Mouse (Mus musculus) adrenal gland, adult 8-10 months (tissue): ENCODE results near the gene Ryr1. TPM values are rescaled to one million over a fixed set of nuclear protein-coding genes. Genes with fewer than 3 reads are reported as not detected.
"Not testable (repeated sequence)": the region's sequence is repeated elsewhere in the genome, so short reads cannot be mapped to it uniquely, and the experiment has no call there.

Experiments used
- DNase-seq: peaks from one replicate; pipeline ENCODE4 v3.0.0; 2022
- total RNA-seq, 4 experiments: library from RNA; stranded (reverse); gene quantifications; 2 replicates each; pipeline ENCODE4 v1.2.4; 2022

Ryr1 gene
- total RNA-seq, 4 experiments from 2014 or later = 0.17 to 0.25 (median 0.22) TPM

DNA sequence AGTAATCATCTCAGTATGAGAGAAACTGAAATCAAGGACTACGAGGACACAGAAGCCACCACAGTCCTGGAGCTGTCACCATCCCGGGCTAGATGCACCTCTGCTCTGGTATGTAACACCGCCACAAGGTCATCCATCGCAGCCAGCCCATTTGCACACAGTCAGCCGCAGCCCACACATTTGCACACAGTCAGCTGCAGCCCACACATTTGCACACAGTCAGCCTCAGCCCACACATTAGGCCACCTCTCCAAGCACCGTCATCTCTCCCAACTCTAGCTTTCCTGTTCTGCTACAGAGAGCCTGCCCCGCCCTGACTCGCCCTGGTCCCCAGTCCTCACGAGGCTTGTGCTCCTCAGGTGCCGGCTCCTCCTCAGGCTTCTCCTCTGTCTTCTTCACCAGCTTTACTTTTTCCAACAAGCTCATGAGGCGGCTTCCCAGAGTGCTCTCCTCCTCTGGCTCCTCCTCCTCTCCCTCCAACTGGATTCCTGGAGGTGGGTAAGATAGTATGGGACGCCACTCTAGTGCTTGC is 45.5 kb downstream of the Ryr1 start:
- DNase-seq = no peak

GRCm38 (mm10) chr7:29076977-29077376 is 48.0 kb downstream of the Ryr1 start:
- no peak for DNase-seq

DNA sequence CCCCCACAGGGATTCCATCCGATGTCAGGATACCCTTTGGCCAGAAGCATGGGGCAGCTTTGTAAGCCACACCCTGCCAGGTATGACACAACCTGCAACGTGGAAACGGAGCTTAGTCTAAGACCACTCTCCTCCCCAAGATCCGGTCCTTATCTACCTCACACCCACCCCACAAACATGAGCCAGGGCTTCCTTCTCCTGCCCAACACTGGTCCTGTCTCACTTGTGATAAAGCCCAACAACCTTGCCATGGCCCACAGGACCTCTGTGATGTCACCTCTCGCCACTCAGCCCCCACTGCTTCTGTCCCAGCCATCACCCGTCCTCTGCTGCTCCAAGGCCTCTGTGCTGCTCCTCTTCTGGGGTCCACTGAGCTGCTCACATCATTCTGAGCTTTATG is 49.8 kb downstream of the Ryr1 start:
- no peak for DNase-seq

DNA sequence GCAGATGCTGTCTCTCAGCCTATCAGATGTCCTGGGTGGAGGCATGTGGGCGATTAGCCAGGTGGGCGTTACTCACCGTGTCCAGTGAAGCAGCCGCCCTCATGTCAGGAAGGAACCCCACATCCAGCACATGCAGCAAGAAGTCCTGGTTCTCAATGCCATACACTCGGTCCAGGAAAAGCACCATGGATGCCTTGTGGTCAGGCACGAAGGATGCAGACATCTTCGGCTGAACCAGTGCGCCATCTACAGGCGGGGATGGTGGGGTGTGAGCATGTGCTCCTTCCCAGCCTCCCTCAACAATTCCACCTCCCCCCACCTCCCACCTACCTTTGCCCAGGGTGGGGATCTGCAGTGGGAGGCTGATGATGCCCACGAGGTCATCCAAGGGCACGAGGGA is 52.3 kb downstream of the Ryr1 start:
- no peak for DNase-seq

DNA sequence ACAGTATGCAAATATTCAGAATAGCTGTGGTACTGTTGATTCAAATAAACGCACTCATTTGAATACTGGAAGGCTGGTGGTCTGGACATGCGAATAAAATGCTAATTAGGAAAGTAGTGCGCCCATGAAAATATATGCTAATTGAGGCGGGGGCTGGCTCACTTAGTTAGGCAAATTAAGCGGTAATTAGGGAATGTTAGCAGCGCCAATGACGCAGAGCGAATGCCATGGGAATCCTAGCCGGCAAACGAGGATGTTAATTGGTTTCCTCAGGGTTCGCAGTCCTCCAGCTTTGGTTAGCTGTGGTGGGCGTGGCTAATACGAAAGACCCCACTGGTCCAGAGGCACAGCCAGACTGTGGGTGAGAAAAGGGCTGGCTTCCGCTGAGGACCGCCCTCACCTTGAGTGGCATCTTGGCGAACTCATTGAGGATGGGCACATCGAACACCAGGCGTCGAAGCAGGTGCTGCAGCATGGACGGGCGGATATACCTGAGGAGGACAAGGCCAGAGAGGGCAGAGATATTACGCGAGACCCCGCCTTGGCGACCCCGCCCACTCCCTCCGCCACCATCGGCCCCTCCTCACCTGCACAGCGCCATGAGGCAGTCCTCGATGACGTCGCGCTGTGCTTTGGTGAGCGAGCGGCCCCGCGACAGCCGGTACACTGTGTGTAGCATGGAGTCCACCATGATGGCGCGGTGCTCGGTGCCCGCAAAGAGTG is 53.6 kb downstream of the Ryr1 start:
- no peak for DNase-seq

DNA sequence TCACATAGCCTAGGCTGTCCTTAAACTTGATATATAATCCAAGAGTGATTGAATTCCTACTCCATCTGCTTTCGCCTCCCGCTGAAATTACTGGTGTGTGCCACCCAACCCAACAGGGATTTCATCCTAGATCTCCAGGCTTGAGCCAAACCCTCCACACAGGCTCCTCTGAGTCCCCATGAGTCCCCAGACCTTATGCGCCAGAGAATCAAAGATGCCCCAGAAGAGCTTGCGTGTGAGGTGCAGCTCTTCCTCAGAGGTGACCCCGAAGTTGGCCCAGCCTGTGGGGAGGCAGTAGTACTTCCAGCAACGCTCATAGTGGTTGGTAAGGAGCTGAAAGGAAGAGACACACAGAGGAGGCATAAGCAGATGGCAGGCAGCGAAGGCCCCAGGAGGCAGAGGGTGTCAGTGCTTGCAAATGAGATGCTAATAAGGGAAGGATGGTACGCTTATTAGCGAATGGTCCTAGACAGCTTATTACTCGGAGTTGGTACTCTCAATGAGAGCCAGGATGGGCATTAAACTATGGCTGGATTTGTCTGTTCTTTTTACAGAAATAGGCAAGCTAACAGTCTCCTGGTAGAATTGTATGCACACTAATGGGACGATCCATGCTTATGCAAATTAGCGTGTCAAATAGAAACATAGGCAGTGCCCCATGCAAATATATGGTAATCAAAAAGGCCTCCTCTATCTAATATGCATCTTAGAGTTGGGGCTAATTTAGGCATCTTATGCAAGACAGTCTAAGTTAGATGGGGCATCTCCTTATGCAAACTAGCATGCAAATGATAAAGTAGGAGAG is 54.4 kb downstream of the Ryr1 start:
- no peak for DNase-seq

GRCm38 (mm10) chr7:29067758-29068157 is 57.2 kb downstream of the Ryr1 start:
- DNase-seq = no peak

- not testable (repeated sequence) for DNase-seq
Measured at GRCm38 (mm10) chr7:29063476-29063875, 61.5 kb downstream of the Ryr1 start.

- no peak for DNase-seq
Measured at GRCm38 (mm10) chr7:29061522-29062037, 63.4 kb downstream of the Ryr1 start.

DNA sequence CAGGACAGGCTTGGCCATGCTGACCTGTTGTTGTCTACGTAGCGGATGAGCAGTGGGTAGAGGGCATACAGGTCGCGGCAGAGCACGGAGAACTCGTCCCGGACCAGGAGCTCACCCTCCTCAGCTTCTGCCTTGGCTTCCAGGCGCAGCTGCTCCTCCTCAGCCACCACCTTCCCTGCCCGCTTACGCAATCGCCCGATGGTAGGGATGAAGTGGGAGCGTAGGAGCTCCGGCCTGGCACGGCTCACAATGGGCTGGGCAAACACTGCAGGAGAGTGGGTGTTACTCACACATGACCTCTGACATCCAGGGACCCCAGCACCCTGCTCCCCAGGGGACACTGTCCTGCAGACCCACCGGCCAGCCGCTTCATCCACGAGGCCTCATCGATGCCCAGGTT is 65.5 kb downstream of the Ryr1 start:
- no peak for DNase-seq

GRCm38 (mm10) chr7:29052821-29053220 is 72.2 kb downstream of the Ryr1 start:
- DNase-seq = no peak

DNA sequence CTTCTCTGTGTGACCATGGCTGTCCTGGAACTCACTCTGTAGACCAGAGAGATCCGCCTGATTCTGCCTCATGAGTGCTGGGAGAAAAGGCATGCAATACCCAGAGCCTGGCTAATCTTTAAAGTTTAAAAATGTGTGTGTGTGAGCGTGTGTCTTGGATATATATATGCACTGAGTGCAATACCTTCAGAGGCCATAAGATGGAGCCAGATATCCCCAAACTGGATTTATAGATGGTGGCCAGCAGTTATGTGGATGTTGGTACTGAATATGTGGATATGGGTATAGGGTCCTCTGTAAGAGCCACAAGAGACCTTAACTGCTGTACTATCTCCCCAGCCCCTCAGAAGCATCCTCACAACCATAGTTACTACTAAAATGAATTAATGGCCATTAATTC is 74.2 kb downstream of the Ryr1 start:
- DNase-seq = no peak

DNA sequence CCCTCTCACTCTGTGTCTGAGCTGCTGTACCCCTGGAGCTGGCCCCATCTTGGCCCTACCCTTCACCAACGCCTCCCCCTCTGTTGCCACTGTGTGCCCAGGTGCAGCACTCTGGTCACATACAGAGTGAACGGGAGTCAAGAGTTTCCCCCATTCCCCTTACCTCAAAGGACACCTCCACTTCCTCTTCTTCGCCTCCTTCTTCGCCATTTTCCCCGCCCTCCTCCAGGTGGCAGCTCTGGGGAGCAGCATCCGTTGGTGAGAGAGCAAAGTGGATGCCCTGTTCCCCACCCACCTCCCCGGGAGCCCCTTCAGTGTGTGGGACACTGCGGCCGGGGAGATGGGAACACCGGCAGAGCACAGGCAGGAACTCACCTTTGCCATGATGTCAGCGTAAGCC is 76.4 kb downstream of the Ryr1 start:
- DNase-seq = no peak

GRCm38 (mm10) chr7:29048070-29048469 is 76.9 kb downstream of the Ryr1 start:
- DNase-seq = no peak

DNA sequence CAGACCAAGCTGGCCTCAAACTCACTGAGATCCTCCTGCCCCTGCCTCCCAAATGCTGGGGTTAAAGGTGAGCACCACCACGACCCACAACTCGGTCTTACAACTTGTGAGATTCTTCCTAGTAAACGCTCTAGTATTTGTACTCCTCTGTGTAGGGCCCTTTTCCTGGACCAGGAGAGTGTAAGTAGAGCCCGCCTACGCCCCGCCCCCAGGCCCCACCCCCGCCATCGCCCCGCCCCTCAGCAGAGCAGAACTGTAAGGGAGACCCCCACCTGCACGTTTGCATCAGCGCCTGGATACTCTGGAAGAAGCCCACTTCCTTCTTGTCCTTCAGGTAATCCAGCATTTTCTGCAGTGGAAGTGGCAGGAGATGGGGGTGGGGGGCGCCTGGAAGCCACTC is 78.4 kb downstream of the Ryr1 start:
- no peak for DNase-seq

DNA sequence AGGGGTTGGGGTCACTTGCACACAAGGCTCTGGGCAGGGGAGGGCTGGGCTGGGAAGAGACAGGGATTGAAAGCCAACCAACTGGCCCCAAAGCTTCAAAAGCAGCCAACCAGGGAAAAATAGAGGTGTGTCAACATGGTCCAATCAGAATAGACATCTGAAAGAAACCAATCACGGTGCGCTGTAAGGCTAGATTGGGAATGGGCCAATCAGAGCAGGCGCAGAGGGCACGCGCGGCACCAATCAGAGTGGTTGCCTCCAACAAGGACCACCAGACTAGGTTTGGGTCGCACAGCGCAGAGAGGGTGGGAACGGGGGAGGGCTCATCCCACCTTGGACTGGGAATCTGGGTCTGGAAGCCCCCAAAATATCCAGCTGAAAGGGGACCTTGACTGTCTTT is 80.7 kb downstream of the Ryr1 start:
- no peak for DNase-seq

GRCm38 (mm10) chr7:29043674-29044057 is 81.3 kb downstream of the Ryr1 start:
- DNase-seq = no peak

DNA sequence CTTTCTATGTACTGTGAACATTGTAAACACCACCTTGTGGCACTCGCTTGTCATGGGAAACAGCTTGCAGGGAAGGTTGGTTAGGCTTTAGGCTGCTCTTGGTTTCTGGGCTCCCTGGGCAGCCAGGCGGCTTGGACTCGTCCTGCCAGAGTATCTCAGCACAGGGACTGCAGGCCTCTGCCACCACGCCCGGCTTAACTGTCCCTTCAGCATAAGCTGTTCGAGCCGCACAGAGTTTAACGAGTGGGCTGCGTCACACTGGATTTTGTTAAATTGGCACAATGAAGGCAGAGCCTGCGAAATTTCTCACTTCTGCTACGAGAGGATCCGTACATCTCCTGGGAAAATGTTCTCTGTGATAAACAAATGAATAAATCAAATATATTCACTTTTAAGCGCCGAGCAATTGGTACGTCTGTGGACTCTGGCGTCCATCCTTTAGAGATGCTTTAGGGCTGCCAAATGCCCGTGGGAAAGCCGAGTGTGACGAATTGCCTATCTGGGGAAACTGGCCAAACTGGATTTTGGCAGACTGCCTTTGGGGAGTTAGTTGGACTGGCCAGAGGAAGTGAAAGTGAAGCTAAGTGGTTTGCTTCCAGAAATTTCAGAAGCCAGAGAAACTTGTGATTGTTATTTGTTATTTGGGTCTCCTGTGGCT is 81.8 kb downstream of the Ryr1 start:
- DNase-seq = peak; percentile 60

DNA sequence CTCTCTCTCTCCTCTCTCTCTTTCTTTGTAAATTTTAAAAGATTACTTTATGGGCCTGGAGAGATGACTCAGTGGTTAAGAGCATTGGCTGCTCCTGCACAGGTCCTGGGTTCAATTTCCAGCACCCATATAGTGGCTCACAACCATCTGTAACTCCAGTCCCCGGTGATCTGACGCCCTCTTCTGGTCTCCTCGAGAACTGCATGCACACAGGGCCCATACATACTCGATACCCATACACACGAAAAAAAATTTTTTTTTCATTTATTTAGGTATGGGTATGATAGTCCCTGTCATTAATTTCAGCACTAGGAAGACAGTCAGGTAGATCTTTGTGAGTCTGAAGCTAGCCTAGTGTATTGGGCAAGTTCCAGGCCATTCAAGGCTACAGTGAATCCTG is 83.8 kb downstream of the Ryr1 start:
- DNase-seq = no peak

GRCm38 (mm10) chr7:29039985-29040661 is 84.9 kb downstream of the Ryr1 start:
- no peak for DNase-seq

- DNase-seq = peak; percentile 63
Measured at GRCm38 (mm10) chr7:29039604-29039984, 85.4 kb downstream of the Ryr1 start.

DNA sequence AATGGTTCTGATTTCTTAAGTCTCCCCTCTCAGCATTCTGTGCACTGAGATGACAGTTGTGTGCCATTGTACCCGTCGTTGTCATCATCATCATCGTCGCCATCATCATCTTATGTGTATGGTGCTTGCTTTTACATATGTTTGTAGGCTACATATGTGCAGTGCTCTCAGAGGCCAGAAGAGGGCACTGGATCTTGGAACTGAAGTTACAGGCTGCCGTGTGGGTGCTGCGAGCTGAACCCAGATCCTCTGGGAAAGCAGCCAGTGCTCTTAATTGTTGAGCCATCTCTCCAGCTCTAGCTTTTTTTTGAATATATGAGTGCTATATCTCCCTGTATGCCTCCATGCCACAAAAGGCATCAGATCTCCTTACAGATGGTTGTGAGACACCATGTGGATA is 87.7 kb downstream of the Ryr1 start:
- no peak for DNase-seq

- DNase-seq = no peak
Measured at GRCm38 (mm10) chr7:29032685-29033084, 92.3 kb downstream of the Ryr1 start.
